Mouse (Mus musculus) cerebellum, adult 2 months (tissue): ENCODE results near the gene Pla2g2d.

Experiments used
- CTCF ChIP-seq: fragments of 200-500 bp; IDR thresholded peaks from 2 replicates; pipeline ENCODE4 v1.5.1; 2011; ENCODE audit warnings: low read depth, mild to moderate bottlenecking, control low read depth, low read length, moderate library complexity, borderline replicate concordance; ENCODE audit not compliant: insufficient read depth
- POLR2A ChIP-seq: fragments of 200-500 bp; IDR thresholded peaks from 2 replicates; pipeline ENCODE4 v1.6.1; 2011; ENCODE audit warnings: low read length, control low read depth, borderline replicate concordance; ENCODE audit not compliant: insufficient read depth

- TF ChIP-seq CTCF (no peak), POLR2A (no peak)
Observed at GRCm38 (mm10) chr4:138777417-138778407, 2.2 kb downstream of the Pla2g2d start.
